Mouse (Mus musculus): ENCODE results near the gene Tph1. TPM values are rescaled to one million over a fixed set of nuclear protein-coding genes. Genes with fewer than 3 reads are reported as not detected.

Tph1 gene
- polyA plus RNA-seq, 1 experiment from 2014 or later: 0.97 TPM

GRCm38 (mm10) chr7:46611970-46612369, 60.4 kb downstream of the Tph1 start:
- no peak overlapping the region for H3K4me2 ChIP-seq (replicated peaks)
- H3K9me3 ChIP-seq: no peaks in the 10 kb centered on the region
- no peaks in the 10 kb centered on the region for H3K27me3 ChIP-seq (replicated peaks)
- H3K36me3 ChIP-seq: no peaks in the 10 kb centered on the region
- H3K4me1 ChIP-seq (replicated peaks): no peaks in the 10 kb centered on the region
- ATAC-seq: no peak
- no peak overlapping the region for H3K4me3 ChIP-seq (replicated peaks)
- H3K9ac ChIP-seq: no peak overlapping the region
- H3K27ac ChIP-seq: no peak overlapping the region
- 78% methylated on average over 9 of the region's 9 CpGs for WGBS

GRCm38 (mm10) chr7:46609317-46609716, 63.0 kb downstream of the Tph1 start:
- WGBS: 80% methylated on average over 4 of the region's 4 CpGs
- Histone ChIP-seq H3K27me3 (replicated peaks) (no peaks in the 10 kb centered on the region), H3K9ac (no peak overlapping the region), H3K27ac (no peak overlapping the region), H3K4me3 (replicated peaks) (no peak overlapping the region), H3K4me1 (replicated peaks) (no peaks in the 10 kb centered on the region), H3K9me3 (no peaks in the 10 kb centered on the region), H3K36me3 (no peaks in the 10 kb centered on the region), H3K4me2 (replicated peaks) (no peak overlapping the region)
- no peak for ATAC-seq

- H3K4me2 ChIP-seq (replicated peaks): no peak overlapping the region
- no peaks in the 10 kb centered on the region for H3K4me1 ChIP-seq (replicated peaks)
- no peaks in the 10 kb centered on the region for H3K9me3 ChIP-seq
- 59% methylated on average over 11 of the region's 11 CpGs for WGBS
- H3K36me3 ChIP-seq: no peaks in the 10 kb centered on the region
- H3K27ac ChIP-seq: no peak overlapping the region
- no peak overlapping the region for H3K4me3 ChIP-seq (replicated peaks)
- H3K27me3 ChIP-seq (replicated peaks): no peaks in the 10 kb centered on the region
- H3K9ac ChIP-seq: no peak overlapping the region
- 0 out of 2 replicates have a peak, but pooled peaks have one; percentile 32 for ATAC-seq
Observed at GRCm38 (mm10) chr7:46607428-46608055, 64.8 kb downstream of the Tph1 start.

GRCm38 (mm10) chr7:46607031-46607426, 65.3 kb downstream of the Tph1 start:
- Histone ChIP-seq H3K4me1 (replicated peaks) (no peaks in the 10 kb centered on the region), H3K4me2 (replicated peaks) (no peak overlapping the region), H3K27me3 (replicated peaks) (no peaks in the 10 kb centered on the region), H3K4me3 (replicated peaks) (no peak overlapping the region), H3K9ac (no peak overlapping the region), H3K27ac (no peak overlapping the region), H3K9me3 (no peaks in the 10 kb centered on the region), H3K36me3 (no peaks in the 10 kb centered on the region)
- ATAC-seq: no peak
- WGBS: 65% methylated on average over 8 of the region's 8 CpGs

GRCm38 (mm10) chr7:46606391-46607030, 65.8 kb downstream of the Tph1 start:
- H3K27me3 ChIP-seq (replicated peaks): no peaks in the 10 kb centered on the region
- H3K4me1 ChIP-seq (replicated peaks): no peaks in the 10 kb centered on the region
- no peak overlapping the region for H3K4me2 ChIP-seq (replicated peaks)
- no peaks in the 10 kb centered on the region for H3K36me3 ChIP-seq
- 83% methylated on average over 7 of the region's 7 CpGs for WGBS
- H3K9me3 ChIP-seq: no peaks in the 10 kb centered on the region
- H3K9ac ChIP-seq: no peak overlapping the region
- no peak overlapping the region for H3K4me3 ChIP-seq (replicated peaks)
- peak; percentile 44 for ATAC-seq
- H3K27ac ChIP-seq: no peak overlapping the region

- Histone ChIP-seq H3K36me3 (no peaks in the 10 kb centered on the region), H3K9me3 (no peaks in the 10 kb centered on the region), H3K9ac (no peak overlapping the region), H3K4me3 (replicated peaks) (no peak overlapping the region), H3K27me3 (replicated peaks) (no peaks in the 10 kb centered on the region), H3K4me2 (replicated peaks) (no peak overlapping the region), H3K27ac (no peak overlapping the region), H3K4me1 (replicated peaks) (no peaks in the 10 kb centered on the region)
- 79% methylated on average over 7 of the region's 7 CpGs for whole genome bisulfite sequencing
- ATAC-seq: no peak
Observed at GRCm38 (mm10) chr7:46603051-46603450, 69.3 kb downstream of the Tph1 start.

GRCm38 (mm10) chr7:46602079-46602478, 70.3 kb downstream of the Tph1 start:
- no peaks in the 10 kb centered on the region for H3K36me3 ChIP-seq
- WGBS: 70% methylated on average over 4 of the region's 4 CpGs
- H3K9me3 ChIP-seq: no peaks in the 10 kb centered on the region
- H3K27ac ChIP-seq: no peak overlapping the region
- no peak overlapping the region for H3K4me2 ChIP-seq (replicated peaks)
- H3K9ac ChIP-seq: no peak overlapping the region
- H3K4me1 ChIP-seq (replicated peaks): no peaks in the 10 kb centered on the region
- H3K4me3 ChIP-seq (replicated peaks): no peak overlapping the region
- H3K27me3 ChIP-seq (replicated peaks): no peaks in the 10 kb centered on the region
- peak; percentile 10; the same call in 1 of the 2 replicates for ATAC-seq

- no peaks in the 10 kb centered on the region for H3K4me1 ChIP-seq (replicated peaks)
- WGBS: 61% methylated on average over 5 of the region's 5 CpGs
- no peaks in the 10 kb centered on the region for H3K9me3 ChIP-seq
- ATAC-seq: no peak
- no peak overlapping the region for H3K9ac ChIP-seq
- H3K36me3 ChIP-seq: no peaks in the 10 kb centered on the region
- H3K4me3 ChIP-seq (replicated peaks): no peak overlapping the region
- no peak overlapping the region for H3K4me2 ChIP-seq (replicated peaks)
- no peaks in the 10 kb centered on the region for H3K27me3 ChIP-seq (replicated peaks)
- H3K27ac ChIP-seq: no peak overlapping the region
Observed at GRCm38 (mm10) chr7:46601097-46601496, 71.2 kb downstream of the Tph1 start.

- no peak overlapping the region for H3K4me3 ChIP-seq (replicated peaks)
- H3K27me3 ChIP-seq (replicated peaks): no peaks in the 10 kb centered on the region
- no peak overlapping the region for H3K4me2 ChIP-seq (replicated peaks)
- H3K36me3 ChIP-seq: no peaks in the 10 kb centered on the region
- no peak overlapping the region for H3K9ac ChIP-seq
- no peaks in the 10 kb centered on the region for H3K9me3 ChIP-seq
- ATAC-seq: no peak
- H3K4me1 ChIP-seq (replicated peaks): no peaks in the 10 kb centered on the region
- H3K27ac ChIP-seq: no peak overlapping the region
- WGBS: 96% methylated on average over 2 of the region's 2 CpGs
Observed at GRCm38 (mm10) chr7:46597006-46597405, 75.3 kb downstream of the Tph1 start.

Other genes starting within 250 kb of the Tph1 start
- 14.3 and 16.9 TPM in 2 replicates for gene Sergef, start 32.7 kb downstream of the Tph1 start, polyA plus RNA-seq (2015; fragmentation: Nextera tagmentation; extraction: Ambion mirVana)
- gene Saal1, start 38.1 kb upstream of the Tph1 start, polyA plus RNA-seq (2015; fragmentation: Nextera tagmentation; extraction: Ambion mirVana): 24.6 and 26.9 TPM in 2 replicates
- gene Saa3, start 43.2 kb upstream of the Tph1 start, polyA plus RNA-seq (2015; fragmentation: Nextera tagmentation; extraction: Ambion mirVana): 0.88 and 1.0 TPM in 2 replicates
- gene Saa4, start 60.1 kb upstream of the Tph1 start, polyA plus RNA-seq (2015; fragmentation: Nextera tagmentation; extraction: Ambion mirVana): 0.06 and 0.10 TPM in 2 replicates
- 0.42 and 0.77 TPM in 2 replicates for gene Saa1, start 70.4 kb upstream of the Tph1 start, polyA plus RNA-seq (2015; fragmentation: Nextera tagmentation; extraction: Ambion mirVana)
- 0.30 TPM in 1 of 2 replicates, not detected in the other for gene Saa2, start 79.3 kb upstream of the Tph1 start, polyA plus RNA-seq (2015; fragmentation: Nextera tagmentation; extraction: Ambion mirVana)
- gene Hps5, start 123.5 kb upstream of the Tph1 start, polyA plus RNA-seq (2015; fragmentation: Nextera tagmentation; extraction: Ambion mirVana): 23.2 and 23.3 TPM in 2 replicates
- 63.3 and 72.8 TPM in 2 replicates for gene Gtf2h1, start 123.6 kb upstream of the Tph1 start, polyA plus RNA-seq (2015; fragmentation: Nextera tagmentation; extraction: Ambion mirVana)
- 2,580 and 2,742 TPM in 2 replicates for gene Ldha, start 168.9 kb upstream of the Tph1 start, polyA plus RNA-seq (2015; fragmentation: Nextera tagmentation; extraction: Ambion mirVana)
- gene Ldhc, start 188.7 kb upstream of the Tph1 start, polyA plus RNA-seq (2015; fragmentation: Nextera tagmentation; extraction: Ambion mirVana): not detected in 2 replicates
- 121 and 145 TPM in 2 replicates for gene Tsg101, start 247.4 kb upstream of the Tph1 start, polyA plus RNA-seq (2015; fragmentation: Nextera tagmentation; extraction: Ambion mirVana)